Mouse (Mus musculus) thymus, adult 2 months (tissue): ENCODE data around the gene Tlx1.

Experiments used
- CTCF ChIP-seq: fragments of 200-500 bp; IDR thresholded peaks from 2 replicates; pipeline ENCODE4 v1.5.1; 2012; ENCODE audit warnings: mild to moderate bottlenecking, control low read depth, low read length, moderate library complexity, borderline replicate concordance; ENCODE audit not compliant: control insufficient read depth, poor library complexity, insufficient read depth; ENCODE audit errors: extremely low read depth
- POLR2A ChIP-seq: fragments of 200-500 bp; IDR thresholded peaks from 2 replicates; pipeline ENCODE4 v1.6.1; 2012; ENCODE audit warnings: mild to moderate bottlenecking, low read length, control low read depth, moderate library complexity; ENCODE audit not compliant: control insufficient read depth, poor library complexity, insufficient read depth; ENCODE audit errors: extremely low read depth

DNA sequence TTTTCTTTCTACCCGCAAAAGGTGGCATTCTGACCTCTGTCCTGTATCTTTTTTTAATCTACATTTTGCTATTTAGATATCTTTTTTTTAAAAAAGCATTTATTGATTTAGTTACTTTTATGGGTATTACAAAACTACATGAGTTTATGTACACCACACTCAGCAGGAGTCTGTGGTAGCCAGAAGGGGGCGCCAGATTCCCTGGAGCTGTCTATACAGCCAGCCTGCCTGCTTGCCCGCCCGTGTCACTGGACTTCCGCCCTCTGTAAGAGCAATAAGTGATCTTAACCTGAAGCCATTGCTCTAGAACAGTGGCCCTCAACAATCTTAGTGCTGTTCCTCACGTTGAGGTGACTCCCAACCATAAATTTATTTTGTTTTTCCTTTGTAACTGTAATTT is 38.0 kb upstream of the Tlx1 start:
- TF ChIP-seq POLR2A (no peak), CTCF (no peak)
